Mouse (Mus musculus) CD4-positive, CD25-positive, alpha-beta regulatory T cell, adult 4 months (primary cell): Measurements from ENCODE around the gene Hnrnpl. TPM values are rescaled to one million over a fixed set of nuclear protein-coding genes. Genes with fewer than 3 reads are reported as not detected.
A peak's percentile ranks its signal among the peaks of the same experiment; 100 is the strongest.

Source experiments
- ATAC-seq: one replicate; pipeline ENCODE4 v1.8.0; 2017
- polyA plus RNA-seq, 2 experiments: library from polyadenylated mRNA; unstranded; fragments of 100-300 nt; shearing (Covaris generic); gene quantifications; one replicate each; pipeline ENCODE4 v1.2.1; 2017

Gene Hnrnpl
- polyA plus RNA-seq, 2 experiments from 2014 or later = 181 to 326 TPM

- no peak for ATAC-seq
Observed at GRCm38 (mm10) chr7:28829821-28830220, 21.5 kb downstream of the Hnrnpl start.

GRCm38 (mm10) chr7:28830981-28831380, 22.6 kb downstream of the Hnrnpl start:
- no peak for ATAC-seq

- ATAC-seq = no peak
Observed at GRCm38 (mm10) chr7:28831411-28832125, 23.2 kb downstream of the Hnrnpl start.

- ATAC-seq = no peak
Observed at GRCm38 (mm10) chr7:28832137-28832536, 23.8 kb downstream of the Hnrnpl start.

- ATAC-seq = no peak
Observed at GRCm38 (mm10) chr7:28833723-28834347, 25.5 kb downstream of the Hnrnpl start, which contains the start of gene Lgals4. Gene Lgals4 (plus strand): TSS chr7:28833854.

GRCm38 (mm10) chr7:28836936-28837335, 28.6 kb downstream of the Hnrnpl start:
- no peak for ATAC-seq

- ATAC-seq = no peak
Observed at GRCm38 (mm10) chr7:28838331-28838730, 30.0 kb downstream of the Hnrnpl start.

GRCm38 (mm10) chr7:28847273-28847672, 38.9 kb downstream of the Hnrnpl start:
- no peak for ATAC-seq

GRCm38 (mm10) chr7:28849700-28850236, 41.4 kb downstream of the Hnrnpl start:
- ATAC-seq = no peak

GRCm38 (mm10) chr7:28850642-28851041, 42.3 kb downstream of the Hnrnpl start:
- ATAC-seq = no peak

GRCm38 (mm10) chr7:28859953-28860352, 51.6 kb downstream of the Hnrnpl start:
- ATAC-seq = no peak

- ATAC-seq = no peak
Observed at GRCm38 (mm10) chr7:28860898-28861297, 52.6 kb downstream of the Hnrnpl start.

- no peak for ATAC-seq
Observed at GRCm38 (mm10) chr7:28862817-28863499, 54.6 kb downstream of the Hnrnpl start.

GRCm38 (mm10) chr7:28863540-28863939, 55.2 kb downstream of the Hnrnpl start, which contains the start of gene Lgals7:
Gene Lgals7 (plus strand): TSS chr7:28863853.
- no peak for ATAC-seq

- no peak for ATAC-seq
Observed at GRCm38 (mm10) chr7:28864288-28864750, 56.0 kb downstream of the Hnrnpl start.

- peak; percentile 95 for ATAC-seq
Observed at GRCm38 (mm10) chr7:28865481-28866300, 57.4 kb downstream of the Hnrnpl start.

- ATAC-seq = no peak
Observed at GRCm38 (mm10) chr7:28866769-28867507, 58.6 kb downstream of the Hnrnpl start.

- ATAC-seq = peak; percentile 30
Observed at GRCm38 (mm10) chr7:28867508-28868340, 59.4 kb downstream of the Hnrnpl start.

GRCm38 (mm10) chr7:28870901-28871664, 62.7 kb downstream of the Hnrnpl start:
- ATAC-seq = no peak
